Mouse (Mus musculus): Measurements from ENCODE around the gene Tmc5. TPM values are rescaled to one million over a fixed set of nuclear protein-coding genes. Genes with fewer than 3 reads are reported as not detected.

Gene Tmc5
- polyA plus RNA-seq, 1 experiment from 2014 or later = 0.11 TPM

- 31% methylated on average over 6 of the region's 6 CpGs for WGBS
- Histone ChIP-seq H3K27ac (no peak overlapping the region), H3K4me1 (peaks cover 5% of the 10 kb centered on the region), H3K27me3 (ENCODE audit: poor library complexity, severe bottlenecking) (no peaks in the 10 kb centered on the region), H3K4me3 (no peak overlapping the region), H3K36me3 (replicated peaks) (no peaks in the 10 kb centered on the region), H3K9me3 (no peaks in the 10 kb centered on the region)
- no peak for DNase-seq (ENCODE audit: extremely low spot score, low spot score)
These were observed 59.6 kb downstream of the Tmc5 start for GRCm38 (mm10) chr7:118656730-118657129.

DNA sequence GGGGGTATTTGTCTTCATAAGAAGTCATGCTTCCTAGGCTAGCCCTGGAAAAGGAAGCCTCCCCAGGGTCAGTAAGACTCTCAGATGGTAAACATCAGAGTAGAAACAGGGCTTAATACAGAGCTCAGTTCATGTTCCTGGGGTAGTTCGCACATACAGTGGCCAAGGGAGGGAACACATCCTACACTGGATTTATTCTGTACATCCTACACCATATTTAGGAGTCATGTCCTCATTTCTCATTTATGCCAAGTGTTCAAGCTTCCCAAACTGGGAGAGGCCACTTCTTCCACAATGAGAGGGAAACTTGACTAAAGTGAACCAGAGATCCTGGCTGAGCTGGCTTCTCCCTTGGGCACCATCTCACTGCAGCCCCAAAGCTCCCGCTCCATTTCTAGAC lies 70.7 kb downstream of the Tmc5 start:
- Histone ChIP-seq H3K4me3 (no peak overlapping the region), H3K36me3 (replicated peaks) (no peaks in the 10 kb centered on the region), H3K9me3 (peaks cover 9% of the 10 kb centered on the region; the same call in 1 of the 2 replicates), H3K27me3 (ENCODE audit: poor library complexity, severe bottlenecking) (no peaks in the 10 kb centered on the region), H3K27ac (no peak overlapping the region), H3K4me1 (no peaks in the 10 kb centered on the region)
- no peak for DNase-seq (ENCODE audit: extremely low spot score, low spot score)
- WGBS = 97% methylated on average over 2 of the region's 2 CpGs

- no peaks in the 10 kb centered on the region for H3K36me3 ChIP-seq (replicated peaks)
- DNase-seq (ENCODE audit: extremely low spot score, low spot score) = no peak
- H3K27me3 ChIP-seq (ENCODE audit: poor library complexity, severe bottlenecking) = no peaks in the 10 kb centered on the region
- no peak overlapping the region for H3K27ac ChIP-seq
- H3K4me1 ChIP-seq = no peaks in the 10 kb centered on the region
- 79% methylated on average over 4 of the region's 4 CpGs for WGBS
- H3K4me3 ChIP-seq = no peak overlapping the region
- no peaks in the 10 kb centered on the region for H3K9me3 ChIP-seq
These were observed 73.0 kb downstream of the Tmc5 start for GRCm38 (mm10) chr7:118670142-118670541.

DNA sequence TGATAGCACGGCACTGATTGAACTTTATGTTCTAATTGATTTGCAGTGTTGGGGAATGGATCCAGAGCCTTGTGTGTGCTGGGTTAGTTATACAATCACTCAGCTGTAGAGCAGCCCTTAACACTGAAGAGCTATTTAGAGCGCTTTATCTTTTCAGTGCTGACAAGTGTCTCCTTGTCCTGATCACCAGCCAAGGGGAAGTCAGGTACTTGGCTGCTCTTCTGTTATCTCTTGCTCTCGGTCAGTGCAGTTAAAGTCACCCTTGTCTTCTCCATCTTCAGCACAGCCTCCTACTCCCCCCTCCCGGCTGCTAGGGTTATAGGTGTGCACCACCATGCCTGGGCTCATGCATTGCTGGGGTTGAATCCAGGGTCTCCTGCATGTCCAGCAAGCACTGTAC lies 79.7 kb downstream of the Tmc5 start:
- H3K27ac ChIP-seq = no peak overlapping the region
- 88% methylated on average over 4 of the region's 4 CpGs for WGBS
- no peak for DNase-seq (ENCODE audit: extremely low spot score, low spot score)
- no peaks in the 10 kb centered on the region for H3K9me3 ChIP-seq
- no peak overlapping the region for H3K4me3 ChIP-seq
- no peaks in the 10 kb centered on the region for H3K4me1 ChIP-seq
- no peaks in the 10 kb centered on the region for H3K36me3 ChIP-seq (replicated peaks)
- H3K27me3 ChIP-seq (ENCODE audit: poor library complexity, severe bottlenecking) = no peaks in the 10 kb centered on the region

GRCm38 (mm10) chr7:118688199-118688598 lies 91.1 kb downstream of the Tmc5 start:
- H3K4me3 ChIP-seq = no peak overlapping the region
- 30% methylated on average over 5 of the region's 5 CpGs for WGBS
- DNase-seq (ENCODE audit: extremely low spot score, low spot score) = peak; percentile 82
- H3K36me3 ChIP-seq (replicated peaks) = peaks cover 61% of the 10 kb centered on the region
- H3K4me1 ChIP-seq = 0 out of 2 replicates have a peak, but pooled peaks cover 5% of the 10 kb centered on the region
- H3K27me3 ChIP-seq (ENCODE audit: poor library complexity, severe bottlenecking) = no peaks in the 10 kb centered on the region
- H3K27ac ChIP-seq = no peak overlapping the region
- no peaks in the 10 kb centered on the region for H3K9me3 ChIP-seq

DNA sequence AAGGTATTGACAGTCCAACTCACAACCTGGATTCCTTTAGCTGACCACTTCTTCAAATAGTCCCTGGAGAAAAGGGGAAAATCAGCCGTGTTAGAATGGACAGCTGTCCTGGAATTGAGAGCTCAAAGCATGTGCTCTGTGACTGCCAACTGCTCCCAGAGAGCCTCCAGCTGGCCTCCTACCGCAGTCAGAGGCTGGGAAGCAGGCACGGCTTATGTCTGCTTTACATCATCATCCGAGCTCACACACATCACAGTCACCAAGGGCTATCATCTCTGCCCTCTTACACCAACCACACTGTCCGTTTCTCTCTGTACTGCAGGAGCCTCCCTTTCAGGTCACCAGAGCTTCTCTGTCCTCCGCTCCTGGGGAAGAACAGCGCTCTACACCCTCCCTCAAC lies 92.0 kb downstream of the Tmc5 start:
- Histone ChIP-seq H3K27ac (no peak overlapping the region), H3K4me3 (no peak overlapping the region), H3K27me3 (ENCODE audit: poor library complexity, severe bottlenecking) (no peaks in the 10 kb centered on the region), H3K9me3 (no peaks in the 10 kb centered on the region), H3K36me3 (replicated peaks) (peaks cover 70% of the 10 kb centered on the region), H3K4me1 (0 out of 2 replicates have a peak, but pooled peaks cover 5% of the 10 kb centered on the region)
- 92% methylated on average over 7 of the region's 7 CpGs for WGBS
- DNase-seq (ENCODE audit: extremely low spot score, low spot score) = no peak

GRCm38 (mm10) chr7:118691287-118691686 lies 94.2 kb downstream of the Tmc5 start:
- WGBS = 90% methylated on average over 2 of the region's 2 CpGs

GRCm38 (mm10) chr7:118696146-118696545 lies 99.0 kb downstream of the Tmc5 start:
- H3K9me3 ChIP-seq = no peaks in the 10 kb centered on the region
- H3K36me3 ChIP-seq (replicated peaks) = peaks cover 86% of the 10 kb centered on the region

More at GRCm38 (mm10) chr7:118691287-118691686, 94.2 kb downstream of the Tmc5 start:
- Histone ChIP-seq H3K4me3 (no peak overlapping the region), H3K27ac (no peak overlapping the region), H3K27me3 (ENCODE audit: poor library complexity, severe bottlenecking) (no peaks in the 10 kb centered on the region), H3K9me3 (no peaks in the 10 kb centered on the region), H3K36me3 (replicated peaks) (peaks cover 92% of the 10 kb centered on the region), H3K4me1 (no peaks in the 10 kb centered on the region)
- DNase-seq (ENCODE audit: extremely low spot score, low spot score) = no peak

DNA sequence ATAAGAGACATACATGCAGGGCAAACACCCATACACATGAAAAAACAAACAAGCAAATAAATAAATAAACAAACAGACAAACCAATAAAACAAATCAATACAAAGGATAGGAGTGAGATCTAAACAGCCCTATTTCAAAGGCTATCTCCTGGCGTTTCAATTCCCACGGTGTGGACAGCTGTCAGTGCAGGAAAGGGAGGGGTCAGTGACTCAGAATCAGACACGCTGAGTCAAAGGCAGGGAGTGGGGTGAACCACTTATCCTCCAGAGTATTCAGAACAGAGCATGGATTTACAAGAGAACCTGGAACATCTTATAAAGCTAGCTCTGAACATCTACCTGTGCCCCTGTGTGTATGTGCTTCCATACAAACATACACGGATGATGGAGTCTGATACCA lies 100.1 kb downstream of the Tmc5 start:
- H3K4me3 ChIP-seq = no peak overlapping the region
- H3K27ac ChIP-seq = no peak overlapping the region
- WGBS = 86% methylated on average over 4 of the region's 4 CpGs
- H3K36me3 ChIP-seq (replicated peaks) = peaks cover 84% of the 10 kb centered on the region
- DNase-seq (ENCODE audit: extremely low spot score, low spot score) = no peak
- no peaks in the 10 kb centered on the region for H3K9me3 ChIP-seq
- no peaks in the 10 kb centered on the region for H3K27me3 ChIP-seq (ENCODE audit: poor library complexity, severe bottlenecking)
- H3K4me1 ChIP-seq = no peaks in the 10 kb centered on the region

More at GRCm38 (mm10) chr7:118696146-118696545, 99.0 kb downstream of the Tmc5 start:
- H3K4me3 ChIP-seq = no peak overlapping the region
- DNase-seq (ENCODE audit: extremely low spot score, low spot score) = no peak
- WGBS = 95% methylated on average over 6 of the region's 6 CpGs
- no peaks in the 10 kb centered on the region for H3K4me1 ChIP-seq
- H3K27me3 ChIP-seq (ENCODE audit: poor library complexity, severe bottlenecking) = no peaks in the 10 kb centered on the region
- no peak overlapping the region for H3K27ac ChIP-seq

- Histone ChIP-seq H3K4me3 (no peak overlapping the region), H3K9me3 (no peaks in the 10 kb centered on the region), H3K4me1 (peaks cover 7% of the 10 kb centered on the region), H3K36me3 (replicated peaks) (peaks cover 82% of the 10 kb centered on the region), H3K27ac (no peak overlapping the region), H3K27me3 (ENCODE audit: poor library complexity, severe bottlenecking) (no peaks in the 10 kb centered on the region)
- no peak for DNase-seq (ENCODE audit: extremely low spot score, low spot score)
- 95% methylated on average over 9 of the region's 9 CpGs for WGBS
These were observed 101.8 kb downstream of the Tmc5 start for GRCm38 (mm10) chr7:118698882-118699281.

DNA sequence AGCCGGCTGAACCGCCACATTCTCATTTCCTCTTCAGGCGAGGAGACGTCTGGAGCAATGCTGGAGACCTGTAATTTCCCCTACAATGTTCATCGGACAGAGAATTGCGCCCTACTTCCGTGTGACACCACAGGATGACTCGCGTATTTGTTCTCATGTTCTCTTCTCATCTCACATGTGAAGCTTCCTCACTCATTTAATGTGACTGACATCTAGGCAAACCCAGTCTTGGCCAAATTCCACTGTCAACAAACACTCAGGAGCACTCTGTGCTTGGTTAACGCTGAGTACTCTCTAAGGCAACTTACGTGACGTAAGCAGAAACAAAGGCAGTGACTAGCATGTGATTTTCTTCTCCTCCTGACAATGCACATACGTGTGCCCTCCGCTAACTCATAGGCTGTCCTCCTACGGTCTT lies 106.1 kb downstream of the Tmc5 start:
- Histone ChIP-seq H3K27me3 (ENCODE audit: poor library complexity, severe bottlenecking) (no peaks in the 10 kb centered on the region), H3K9me3 (no peaks in the 10 kb centered on the region), H3K36me3 (replicated peaks) (peaks cover 40% of the 10 kb centered on the region), H3K4me3 (no peak overlapping the region), H3K27ac (no peak overlapping the region), H3K4me1 (peaks cover 34% of the 10 kb centered on the region)
- WGBS = 94% methylated on average over 15 of the region's 15 CpGs
- no peak for DNase-seq (ENCODE audit: extremely low spot score, low spot score)

GRCm38 (mm10) chr7:118704001-118704850 lies 107.1 kb downstream of the Tmc5 start:
- Histone ChIP-seq H3K27ac (0 out of 2 replicates have a peak overlapping the region, but pooled peaks have one; percentile 95), H3K36me3 (replicated peaks) (peaks cover 33% of the 10 kb centered on the region), H3K4me1 (peaks cover 34% of the 10 kb centered on the region), H3K27me3 (ENCODE audit: poor library complexity, severe bottlenecking) (no peaks in the 10 kb centered on the region), H3K9me3 (no peaks in the 10 kb centered on the region), H3K4me3 (peak overlapping the region; percentile 85)
- no peak for DNase-seq (ENCODE audit: extremely low spot score, low spot score)
- WGBS = 89% methylated on average over 9 of the region's 9 CpGs

Measured in forebrain, embryonic 10.5 days (tissue).